Mouse (Mus musculus): ENCODE measurements at regions not wholly inside any gene's neighbourhood (a gene's known extent, or its start where the extent isn't known, plus 50 kb on each side); places are given as distances from the start of the nearest gene placed in this dataset.
"Not testable (repeated sequence)": the region's sequence is repeated elsewhere in the genome, so short reads cannot be mapped to it uniquely, and the experiment has no call there.

GRCm38 (mm10) chrX:93068884-93069283 lies 217.4 kb upstream of the Arx start:
- peaks cover 6% of the 10 kb centered on the region for H3K27me3 ChIP-seq (replicated peaks)
- H3K4me1 ChIP-seq: 0 out of 2 replicates have a peak, but pooled peaks cover 3% of the 10 kb centered on the region
- TF ChIP-seq FLI1 (IDR thresholded peaks at IDR 0.05; ENCODE audit: low read length): no peak
- no peaks in the 10 kb centered on the region for H3K36me3 ChIP-seq (replicated peaks; ENCODE audit: low read length)
- H3K4me3 ChIP-seq (replicated peaks): peak overlapping the region; percentile 87
- H3K9me3 ChIP-seq: no peaks in the 10 kb centered on the region

- TF ChIP-seq FLI1 (IDR thresholded peaks at IDR 0.05; ENCODE audit: low read length): no peak
- no peak for TF ChIP-seq GATA1 (IDR thresholded peaks at IDR 0.05; ENCODE audit: borderline replicate concordance, low read length)
- Histone ChIP-seq H3K27me3 (replicated peaks) (peaks cover 6% of the 10 kb centered on the region), H3K36me3 (replicated peaks; ENCODE audit: low read length) (no peaks in the 10 kb centered on the region), H3K4me1 (0 out of 2 replicates have a peak, but pooled peaks cover 3% of the 10 kb centered on the region), H3K9me3 (no peaks in the 10 kb centered on the region), H3K4me3 (replicated peaks) (peak overlapping the region; percentile 78)
Observed at GRCm38 (mm10) chrX:93069569-93070289, 216.5 kb upstream of the Arx start.

GRCm38 (mm10) chrX:93070290-93070611 lies 216.0 kb upstream of the Arx start:
- peaks cover 4% of the 10 kb centered on the region for H3K27me3 ChIP-seq (replicated peaks)
- no peaks in the 10 kb centered on the region for H3K9me3 ChIP-seq
- H3K36me3 ChIP-seq (replicated peaks; ENCODE audit: low read length): no peaks in the 10 kb centered on the region
- H3K4me1 ChIP-seq: 0 out of 2 replicates have a peak, but pooled peaks cover 3% of the 10 kb centered on the region
- no peak overlapping the region for H3K4me3 ChIP-seq (replicated peaks)
- no peak for TF ChIP-seq GATA1 (IDR thresholded peaks at IDR 0.05; ENCODE audit: borderline replicate concordance, low read length)
- TF ChIP-seq FLI1 (IDR thresholded peaks at IDR 0.05; ENCODE audit: low read length): no peak

DNA sequence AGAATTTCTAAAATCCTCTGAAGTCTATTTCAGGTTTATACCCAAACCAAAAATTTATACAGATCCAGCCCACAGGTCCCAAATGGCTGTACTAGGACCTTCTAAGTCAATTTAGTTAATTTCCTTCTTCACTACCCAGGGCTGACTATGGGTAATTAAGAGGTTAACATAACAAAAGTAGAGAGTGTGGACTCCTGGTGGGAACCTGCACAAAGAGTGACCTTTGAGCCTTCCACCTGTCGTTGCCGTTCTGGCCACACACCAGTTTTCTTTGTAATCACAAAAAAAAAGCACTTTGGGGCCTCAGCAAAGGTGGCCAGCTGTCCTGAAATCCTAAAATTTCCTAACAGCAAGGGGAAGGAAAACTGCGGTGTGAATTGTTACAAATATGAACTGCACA lies 197.3 kb upstream of the Arx start:
- H3K9me3 ChIP-seq: no peaks in the 10 kb centered on the region
- H3K4me3 ChIP-seq (replicated peaks): no peak overlapping the region
- no peaks in the 10 kb centered on the region for H3K36me3 ChIP-seq (replicated peaks; ENCODE audit: low read length)
- H3K27me3 ChIP-seq (replicated peaks): peaks cover 14% of the 10 kb centered on the region
- TF ChIP-seq GATA1 (IDR thresholded peaks at IDR 0.05; ENCODE audit: borderline replicate concordance, low read length): no peak
- no peak for TF ChIP-seq FLI1 (IDR thresholded peaks at IDR 0.05; ENCODE audit: low read length)
- H3K4me1 ChIP-seq: no peaks in the 10 kb centered on the region

GRCm38 (mm10) chrX:93097551-93097950 lies 188.7 kb upstream of the Arx start:
- Histone ChIP-seq H3K4me1 (no peaks in the 10 kb centered on the region), H3K36me3 (replicated peaks; ENCODE audit: low read length) (no peaks in the 10 kb centered on the region), H3K4me3 (replicated peaks) (no peak overlapping the region), H3K9me3 (0 out of 2 replicates have a peak, but pooled peaks cover 3% of the 10 kb centered on the region), H3K27me3 (replicated peaks) (peaks cover 11% of the 10 kb centered on the region)
- TF ChIP-seq GATA1 (IDR thresholded peaks at IDR 0.05; ENCODE audit: borderline replicate concordance, low read length) (no peak), FLI1 (IDR thresholded peaks at IDR 0.05; ENCODE audit: low read length) (no peak)

- Histone ChIP-seq H3K4me1 (no peaks in the 10 kb centered on the region), H3K27me3 (replicated peaks) (peaks cover 8% of the 10 kb centered on the region), H3K4me3 (replicated peaks) (no peak overlapping the region), H3K9me3 (no peaks in the 10 kb centered on the region), H3K36me3 (replicated peaks; ENCODE audit: low read length) (no peaks in the 10 kb centered on the region)
- TF ChIP-seq FLI1 (IDR thresholded peaks at IDR 0.05; ENCODE audit: low read length): no peak
- TF ChIP-seq GATA1 (IDR thresholded peaks at IDR 0.05; ENCODE audit: borderline replicate concordance, low read length): no peak
Observed at GRCm38 (mm10) chrX:93107930-93108567, 178.2 kb upstream of the Arx start.

DNA sequence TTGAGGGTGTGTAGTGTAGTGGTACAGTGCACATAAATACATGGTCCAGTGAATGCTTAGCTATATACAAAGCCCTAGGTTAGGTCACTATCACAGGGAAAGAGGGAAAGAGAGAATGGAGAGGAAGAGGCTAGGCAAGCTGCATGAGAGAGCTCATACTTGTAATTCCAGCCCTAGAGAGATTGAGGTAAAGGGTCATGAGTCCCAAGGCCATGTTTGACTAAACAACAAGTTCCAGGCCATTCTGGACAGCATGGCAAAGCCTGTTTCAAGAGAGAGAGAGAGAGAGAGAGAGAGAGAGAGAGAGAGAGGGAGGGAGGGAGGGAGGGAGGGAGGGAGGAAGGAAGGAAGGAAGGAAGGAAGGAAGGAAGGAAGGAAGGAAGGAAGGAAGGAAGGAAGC lies 131.9 kb upstream of the Arx start:
- not testable (repeated sequence) for H3K4me1 ChIP-seq; H3K36me3 ChIP-seq (replicated peaks; ENCODE audit: low read length); H3K4me3 ChIP-seq (replicated peaks); H3K27me3 ChIP-seq (replicated peaks); H3K9me3 ChIP-seq

DNA sequence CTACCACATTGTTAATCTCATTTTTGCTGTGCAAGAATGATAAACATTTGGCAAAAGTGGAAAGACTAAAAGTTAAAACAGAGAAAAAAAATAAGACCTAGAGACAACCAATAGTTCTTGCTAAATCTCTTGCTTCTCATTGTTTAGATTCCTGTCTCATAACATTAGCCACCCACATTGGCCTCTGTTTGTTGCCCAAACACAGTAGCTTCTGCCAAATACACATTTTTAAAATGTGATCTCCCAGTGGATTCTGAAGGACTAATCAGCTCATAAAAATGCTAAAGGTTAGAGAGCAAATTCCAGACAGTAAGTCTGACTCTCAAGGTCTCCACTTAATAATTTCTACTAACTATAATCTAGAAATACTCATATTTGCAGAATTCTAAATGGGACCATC lies 127.1 kb upstream of the Arx start:
- Histone ChIP-seq H3K4me3 (replicated peaks) (no peak overlapping the region), H3K4me1 (no peaks in the 10 kb centered on the region), H3K9me3 (no peaks in the 10 kb centered on the region), H3K36me3 (replicated peaks; ENCODE audit: low read length) (no peaks in the 10 kb centered on the region), H3K27me3 (replicated peaks) (no peaks in the 10 kb centered on the region)
- TF ChIP-seq GATA1 (IDR thresholded peaks at IDR 0.05; ENCODE audit: borderline replicate concordance, low read length) (no peak), FLI1 (IDR thresholded peaks at IDR 0.05; ENCODE audit: low read length) (no peak)

DNA sequence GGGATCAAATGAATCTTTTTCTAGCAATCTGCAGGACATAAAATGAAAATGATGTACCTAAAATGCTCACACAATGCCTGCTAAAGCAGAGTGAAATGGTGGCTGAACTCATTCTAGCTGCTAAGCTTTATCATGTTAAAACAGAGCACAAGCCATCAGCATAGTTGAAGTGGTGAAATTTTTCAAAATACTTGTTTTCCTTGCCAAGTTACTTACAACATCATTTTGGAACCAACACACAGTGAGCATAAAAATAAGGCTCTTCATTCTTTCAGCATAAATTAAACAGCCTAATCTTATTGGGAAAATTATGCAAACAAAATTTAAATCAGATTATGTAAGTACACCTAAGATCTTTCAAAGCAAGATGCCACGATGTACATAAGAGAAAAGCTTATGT lies 125.3 kb upstream of the Arx start:
- Histone ChIP-seq H3K27me3 (replicated peaks) (no peaks in the 10 kb centered on the region), H3K4me1 (no peaks in the 10 kb centered on the region)
- no peak for TF ChIP-seq GATA1 (IDR thresholded peaks at IDR 0.05; ENCODE audit: borderline replicate concordance, low read length)
- TF ChIP-seq FLI1 (IDR thresholded peaks at IDR 0.05; ENCODE audit: low read length): no peak

More for the DNA sequence above, 125.3 kb upstream of the Arx start:
- H3K36me3 ChIP-seq (replicated peaks; ENCODE audit: low read length): no peaks in the 10 kb centered on the region
- no peak overlapping the region for H3K4me3 ChIP-seq (replicated peaks)
- H3K9me3 ChIP-seq: no peaks in the 10 kb centered on the region

Measured in megakaryocyte, embryonic 14.5 days (primary cell).